Mouse (Mus musculus) liver, embryonic 14.5 days (tissue): ENCODE measurements around the gene Pcna. TPM values are rescaled to one million over a fixed set of nuclear protein-coding genes. Genes with fewer than 3 reads are reported as not detected.

ENCODE experiments used
- ATAC-seq: fragments of 200-750 bp; cut with Nextera tagmentation; 2 replicates; pipeline ENCODE4 v1.8.0; 2017; ENCODE audit warnings: moderate number of reproducible peaks, mild to moderate bottlenecking, moderate library complexity; ENCODE audit not compliant: insufficient read depth
- DNase-seq, 3 experiments: peaks; one replicate each; pipeline ENCODE4 v3.0.0-alpha.2; 2012 to 2013; ENCODE audit warnings: low read depth in 3 of 3, low spot score in 3 of 3
- H3K27ac ChIP-seq: fragments of 300-500 bp; sonication (generic); 2 replicates; pipeline ENCODE4 v1.5.1; 2014; ENCODE audit warnings: moderate library complexity, mild to moderate bottlenecking, control low read depth, inconsistent platforms
- H3K27me3 ChIP-seq: fragments of 300-500 bp; sonication (generic); 2 replicates; pipeline ENCODE4 v1.6.1; 2014; ENCODE audit warnings: mild to moderate bottlenecking, low read length, moderate library complexity; ENCODE audit not compliant: control insufficient read depth, insufficient read depth
- H3K36me3 ChIP-seq: fragments of 300-500 bp; sonication (generic); replicated peaks from 2 replicates; pipeline ENCODE4 v1.6.1; 2014; ENCODE audit warnings: low read depth; ENCODE audit not compliant: control insufficient read depth, insufficient read depth
- H3K4me1 ChIP-seq, 2 experiments: fragments of 200-500 bp in 1 of 2; fragments of 300-500 bp in 1 of 2; sonication (generic) in 1 of 2; replicated peaks; 2 replicates each; pipeline ENCODE4 v1.6.1; 2012 to 2014; ENCODE audit warnings: antibody characterized with exemption in 1 of 2, inconsistent platforms in 1 of 2, low read length in 1 of 2; ENCODE audit not compliant: control insufficient read depth in 2 of 2, insufficient read depth in 2 of 2
- H3K4me2 ChIP-seq: fragments of 300-500 bp; sonication (generic); 2 replicates; pipeline ENCODE4 v1.6.1; 2014; ENCODE audit warnings: low read depth, mild to moderate bottlenecking, control low read depth, moderate library complexity
- H3K4me3 ChIP-seq, 2 experiments: fragments of 200-500 bp in 1 of 2; fragments of 300-500 bp in 1 of 2; sonication (generic) in 1 of 2; 2 replicates each; pipeline ENCODE4 v1.5.1; 2012 to 2014; ENCODE audit warnings: low read depth in 2 of 2, low read length in 2 of 2, mild to moderate bottlenecking in 2 of 2, control low read depth in 1 of 2, inconsistent platforms in 1 of 2, moderate library complexity in 1 of 2; ENCODE audit not compliant: insufficient read depth in 1 of 2
- H3K9ac ChIP-seq: fragments of 300-500 bp; sonication (generic); replicated peaks from 2 replicates; pipeline ENCODE4 v1.6.1; 2014; ENCODE audit warnings: mild to moderate bottlenecking, control low read depth, moderate library complexity
- H3K9me3 ChIP-seq: fragments of 300-500 bp; sonication (generic); 2 replicates; pipeline ENCODE4 v1.6.1; 2016; ENCODE audit warnings: low read length, mixed read lengths; ENCODE audit not compliant: control insufficient read depth
- CTCF ChIP-seq: IDR thresholded peaks from 2 replicates; pipeline ENCODE4 v1.5.1; 2016; ENCODE audit warnings: antibody characterized with exemption, low read depth, control low read depth
- EP300 ChIP-seq: IDR thresholded peaks from 2 replicates; pipeline ENCODE4 v1.6.1; 2016; ENCODE audit warnings: antibody characterized with exemption, low read depth
- WGBS: fragments of 180-500 bp; shearing (Covaris S2); extraction: QIAGEN DNeasy Blood & Tissue Kit; methylation state at CpG from one replicate; pipeline ENCODE4 v1.1.7; 2014; ENCODE audit not compliant: insufficient replicate concordance; 5-methylcytosine and 5-hydroxymethylcytosine counted together
- polyA plus RNA-seq, 2 experiments: library from polyadenylated mRNA; depleted of rRNA in 1 of 2; stranded (reverse) in 1 of 2; unstranded in 1 of 2; fragments of >200 nt; fragmentation: Nextera tagmentation in 1 of 2; extraction: Ambion mirVana in 1 of 2; gene quantifications; 2 replicates each; pipeline versions ENCODE4 v1.2.1 to v1.2.3; 2012 to 2014

The Pcna gene
- polyA plus RNA-seq, 2 experiments, result 356 to 391 TPM

GRCm38 (mm10) chr2:132265196-132265595 is 12.1 kb upstream of the Pcna start:
- TF ChIP-seq CTCF (no peak), EP300 (no peak)
- no peaks in the 10 kb centered on the region for H3K27me3 ChIP-seq
- H3K4me2 ChIP-seq, result no peak overlapping the region
- ATAC-seq, result no peak
- no peak overlapping the region for H3K4me3 ChIP-seq
- DNase-seq, result no peak
- H3K9ac ChIP-seq, result no peak overlapping the region
- no peaks in the 10 kb centered on the region for H3K9me3 ChIP-seq
- H3K27ac ChIP-seq, result no peak overlapping the region
- peaks cover 9 to 29% of the 10 kb centered on the region in 2 experiments for H3K4me1 ChIP-seq
- 59% methylated on average over 9 of the region's 9 CpGs for WGBS
- no peaks in the 10 kb centered on the region for H3K36me3 ChIP-seq

- TF ChIP-seq EP300, result no peak
- no peak for TF ChIP-seq CTCF
- H3K27ac ChIP-seq, result peak overlapping the region; percentile 76
- peak overlapping the region; percentile 75 to 86 for H3K4me3 ChIP-seq
- DNase-seq (no peak), ATAC-seq (no peak)
- H3K9me3 ChIP-seq, result no peaks in the 10 kb centered on the region
- peaks cover 9 to 23% of the 10 kb centered on the region in 2 experiments; a peak in 3 of 4 replicates for H3K4me1 ChIP-seq
- H3K9ac ChIP-seq, result peak overlapping the region; percentile 91
- no peaks in the 10 kb centered on the region for H3K27me3 ChIP-seq
- 15% methylated on average over 6 of the region's 6 CpGs for WGBS
- no peaks in the 10 kb centered on the region for H3K36me3 ChIP-seq
- H3K4me2 ChIP-seq, result peak overlapping the region; percentile 93
Observed at GRCm38 (mm10) chr2:132264266-132264710, 11.2 kb upstream of the Pcna start.

- peak; percentile 70 for ATAC-seq
- Histone ChIP-seq H3K27ac (peak overlapping the region; percentile 76), H3K27me3 (no peaks in the 10 kb centered on the region), H3K4me3 (peak overlapping the region; percentile 75 to 86), H3K36me3 (no peaks in the 10 kb centered on the region), H3K4me2 (peak overlapping the region; percentile 93), H3K9ac (peak overlapping the region; percentile 91), H3K4me1 (peaks cover 9 to 20% of the 10 kb centered on the region in 2 experiments; a peak in 3 of 4 replicates), H3K9me3 (no peaks in the 10 kb centered on the region)
- DNase-seq, result no peak
- under 1% methylated on average over 47 of the region's 47 CpGs for WGBS
- TF ChIP-seq CTCF, result no peak
- TF ChIP-seq EP300, result no peak
Observed at GRCm38 (mm10) chr2:132263421-132264265, 10.5 kb upstream of the Pcna start.

- under 1% methylated on average over 47 of the region's 49 CpGs for WGBS
- ATAC-seq (peak; percentile 97), DNase-seq (peak; percentile 96 to 98 (median 97))
- Histone ChIP-seq H3K4me3 (peak within 1 kb of the TSS; percentile 75 to 86), H3K4me2 (peak within 1 kb of the TSS; percentile 93), H3K9me3 (no peaks in the 10 kb centered on the region), H3K36me3 (no peaks in the 10 kb centered on the region), H3K27ac (peak within 1 kb of the TSS; percentile 76), H3K27me3 (no peaks in the 10 kb centered on the region), H3K9ac (peak within 1 kb of the TSS; percentile 91), H3K4me1 (peaks cover 9 to 20% of the 10 kb centered on the region in 2 experiments; a peak in 3 of 4 replicates)
- TF ChIP-seq EP300 (no peak), CTCF (peak; percentile 98)
Observed at GRCm38 (mm10) chr2:132262879-132263398, 9.8 kb upstream of the Pcna start, which contains the start of gene Cds2. TSS of gene Cds2 (plus strand) at chr2:132263148.

- no peak for DNase-seq
- 59% methylated on average over 6 of the region's 6 CpGs for WGBS
- Histone ChIP-seq H3K4me2 (peak overlapping the region; percentile 74), H3K4me1 (peaks cover 9 to 20% of the 10 kb centered on the region in 2 experiments; a peak in 3 of 4 replicates), H3K27me3 (no peaks in the 10 kb centered on the region), H3K27ac (no peak overlapping the region), H3K4me3 (no peak overlapping the region), H3K9me3 (no peaks in the 10 kb centered on the region), H3K9ac (no peak overlapping the region), H3K36me3 (no peaks in the 10 kb centered on the region)
- TF ChIP-seq CTCF (no peak), EP300 (no peak)
- no peak for ATAC-seq
Observed at GRCm38 (mm10) chr2:132262175-132262574, 9.1 kb upstream of the Pcna start.
